Mouse (Mus musculus): ENCODE data around the gene Ggt6. TPM values are rescaled to one million over a fixed set of nuclear protein-coding genes. Genes with fewer than 3 reads are reported as not detected.

The Ggt6 gene
- total and polyA plus RNA-seq, 3 experiments = 0.20 TPM; not detected in 2

GRCm38 (mm10) chr11:72468525-72468924 lies 33.2 kb downstream of the Ggt6 start:
- H3K36me3 ChIP-seq (ENCODE audit: control insufficient read depth, insufficient read depth, low read length) = peaks cover 8% of the 10 kb centered on the region
- H3K4me1 ChIP-seq (ENCODE audit: control insufficient read depth, insufficient read depth, low read length) = peaks cover 44% of the 10 kb centered on the region
- no peak for DNase-seq
- H3K9ac ChIP-seq (ENCODE audit: low read depth, low read length) = no peak overlapping the region
- intact Hi-C loops (cut with DNase I) = no loop called here
- no peaks in the 10 kb centered on the region for H3K79me2 ChIP-seq (replicated peaks; ENCODE audit: control insufficient read depth, insufficient read depth, low read length)
- TF ChIP-seq POLR2A (IDR thresholded peaks at IDR 0.05; ENCODE audit: insufficient read depth, low read depth, low read length) = no peak
- TF ChIP-seq CTCF (IDR thresholded peaks at IDR 0.05) = no peak
- no peak for TF ChIP-seq EP300 (IDR thresholded peaks at IDR 0.05; ENCODE audit: insufficient read depth, low read depth, low read length)
- H3K27ac ChIP-seq = peak overlapping the region; percentile 81
- WGBS = 51% methylated on average over 5 of the region's 5 CpGs
- no peak overlapping the region for H3K4me3 ChIP-seq
- H3K27me3 ChIP-seq (ENCODE audit: control insufficient read depth, insufficient read depth, low read length) = no peaks in the 10 kb centered on the region

- peak overlapping the region; percentile 81 for H3K27ac ChIP-seq
- H3K4me1 ChIP-seq (ENCODE audit: control insufficient read depth, insufficient read depth, low read length) = peaks cover 37% of the 10 kb centered on the region
- H3K79me2 ChIP-seq (replicated peaks; ENCODE audit: control insufficient read depth, insufficient read depth, low read length) = no peaks in the 10 kb centered on the region
- peak; percentile 84 to 86 for DNase-seq
- no peak overlapping the region for H3K4me3 ChIP-seq
- TF ChIP-seq CTCF (IDR thresholded peaks at IDR 0.05) (no peak), POLR2A (IDR thresholded peaks at IDR 0.05; ENCODE audit: insufficient read depth, low read depth, low read length) (peak; percentile 46; the same call in 1 of the 2 replicates), EP300 (IDR thresholded peaks at IDR 0.05; ENCODE audit: insufficient read depth, low read depth, low read length) (peak; percentile 94)
- 29% methylated on average over 5 of the region's 5 CpGs for WGBS
- intact Hi-C loops (cut with DNase I) = no loop called here
- H3K27me3 ChIP-seq (ENCODE audit: control insufficient read depth, insufficient read depth, low read length) = no peaks in the 10 kb centered on the region
- H3K36me3 ChIP-seq (ENCODE audit: control insufficient read depth, insufficient read depth, low read length) = peaks cover 4% of the 10 kb centered on the region
- no peak overlapping the region for H3K9ac ChIP-seq (ENCODE audit: low read depth, low read length)
Measured at GRCm38 (mm10) chr11:72469217-72469616, 33.9 kb downstream of the Ggt6 start.

GRCm38 (mm10) chr11:72470004-72470403 lies 34.7 kb downstream of the Ggt6 start:
- no peak for DNase-seq
- no peak overlapping the region for H3K9ac ChIP-seq (ENCODE audit: low read depth, low read length)
- peaks cover 4% of the 10 kb centered on the region; the same call in 1 of the 2 replicates for H3K36me3 ChIP-seq (ENCODE audit: control insufficient read depth, insufficient read depth, low read length)
- H3K27ac ChIP-seq = peak overlapping the region; percentile 81
- no peak for TF ChIP-seq POLR2A (IDR thresholded peaks at IDR 0.05; ENCODE audit: insufficient read depth, low read depth, low read length)
- no peak for TF ChIP-seq CTCF (IDR thresholded peaks at IDR 0.05)
- no peak for TF ChIP-seq EP300 (IDR thresholded peaks at IDR 0.05; ENCODE audit: insufficient read depth, low read depth, low read length)
- peaks cover 40% of the 10 kb centered on the region for H3K4me1 ChIP-seq (ENCODE audit: control insufficient read depth, insufficient read depth, low read length)
- H3K79me2 ChIP-seq (replicated peaks; ENCODE audit: control insufficient read depth, insufficient read depth, low read length) = no peaks in the 10 kb centered on the region
- H3K4me3 ChIP-seq = no peak overlapping the region
- WGBS = 43% methylated on average over 4 of the region's 4 CpGs
- H3K27me3 ChIP-seq (ENCODE audit: control insufficient read depth, insufficient read depth, low read length) = no peaks in the 10 kb centered on the region
- intact Hi-C loops (cut with DNase I) = no loop called here

GRCm38 (mm10) chr11:72471381-72471780 lies 36.1 kb downstream of the Ggt6 start:
- 82% methylated on average over 6 of the region's 6 CpGs for WGBS
- Histone ChIP-seq H3K36me3 (ENCODE audit: control insufficient read depth, insufficient read depth, low read length) (peaks cover 4% of the 10 kb centered on the region; the same call in 1 of the 2 replicates), H3K9ac (ENCODE audit: low read depth, low read length) (no peak overlapping the region), H3K27me3 (ENCODE audit: control insufficient read depth, insufficient read depth, low read length) (no peaks in the 10 kb centered on the region), H3K4me3 (no peak overlapping the region), H3K79me2 (replicated peaks; ENCODE audit: control insufficient read depth, insufficient read depth, low read length) (no peaks in the 10 kb centered on the region), H3K27ac (no peak overlapping the region), H3K4me1 (ENCODE audit: control insufficient read depth, insufficient read depth, low read length) (peaks cover 38% of the 10 kb centered on the region)
- TF ChIP-seq CTCF (IDR thresholded peaks at IDR 0.05) = no peak
- TF ChIP-seq EP300 (IDR thresholded peaks at IDR 0.05; ENCODE audit: insufficient read depth, low read depth, low read length) = no peak
- TF ChIP-seq POLR2A (IDR thresholded peaks at IDR 0.05; ENCODE audit: insufficient read depth, low read depth, low read length) = no peak
- DNase-seq = no peak
- intact Hi-C loops (cut with DNase I) = no loop called here

- Histone ChIP-seq H3K4me3 (no peak overlapping the region), H3K27me3 (ENCODE audit: control insufficient read depth, insufficient read depth, low read length) (no peaks in the 10 kb centered on the region), H3K4me1 (ENCODE audit: control insufficient read depth, insufficient read depth, low read length) (peaks cover 34% of the 10 kb centered on the region), H3K9ac (ENCODE audit: low read depth, low read length) (no peak overlapping the region), H3K27ac (no peak overlapping the region), H3K79me2 (replicated peaks; ENCODE audit: control insufficient read depth, insufficient read depth, low read length) (no peaks in the 10 kb centered on the region), H3K36me3 (ENCODE audit: control insufficient read depth, insufficient read depth, low read length) (peaks cover 2% of the 10 kb centered on the region; the same call in 1 of the 2 replicates)
- WGBS = 94% methylated on average over 4 of the region's 4 CpGs
- intact Hi-C loops (cut with DNase I) = no loop called here
- TF ChIP-seq POLR2A (IDR thresholded peaks at IDR 0.05; ENCODE audit: insufficient read depth, low read depth, low read length) = no peak
- TF ChIP-seq CTCF (IDR thresholded peaks at IDR 0.05) = no peak
- TF ChIP-seq EP300 (IDR thresholded peaks at IDR 0.05; ENCODE audit: insufficient read depth, low read depth, low read length) = no peak
- DNase-seq = no peak
Measured at GRCm38 (mm10) chr11:72473540-72473939, 38.2 kb downstream of the Ggt6 start.

- DNase-seq = no peak
- no peak overlapping the region for H3K9ac ChIP-seq (ENCODE audit: low read depth, low read length)
- TF ChIP-seq POLR2A (IDR thresholded peaks at IDR 0.05; ENCODE audit: insufficient read depth, low read depth, low read length) (no peak), CTCF (IDR thresholded peaks at IDR 0.05) (no peak), EP300 (IDR thresholded peaks at IDR 0.05; ENCODE audit: insufficient read depth, low read depth, low read length) (no peak)
- peak overlapping the region; percentile 68 for H3K27ac ChIP-seq
- no peak overlapping the region for H3K4me3 ChIP-seq
- intact Hi-C loops (cut with DNase I) = no loop called here
- no peaks in the 10 kb centered on the region for H3K79me2 ChIP-seq (replicated peaks; ENCODE audit: control insufficient read depth, insufficient read depth, low read length)
- H3K27me3 ChIP-seq (ENCODE audit: control insufficient read depth, insufficient read depth, low read length) = no peaks in the 10 kb centered on the region
- H3K36me3 ChIP-seq (ENCODE audit: control insufficient read depth, insufficient read depth, low read length) = peaks cover 2% of the 10 kb centered on the region; the same call in 1 of the 2 replicates
- WGBS = 79% methylated on average over 3 of the region's 3 CpGs
- peaks cover 30% of the 10 kb centered on the region for H3K4me1 ChIP-seq (ENCODE audit: control insufficient read depth, insufficient read depth, low read length)
Measured at GRCm38 (mm10) chr11:72474926-72475325, 39.6 kb downstream of the Ggt6 start.
